Mouse (Mus musculus): ENCODE data around the gene Itga7. TPM values are rescaled to one million over a fixed set of nuclear protein-coding genes. Genes with fewer than 3 reads are reported as not detected.
A peak's percentile ranks its signal among the peaks of the same experiment; 100 is the strongest.

Gene Itga7
- polyA plus RNA-seq, 1 experiment from 2014 or later: 0.15 TPM

- no peak overlapping the region for H3K27ac ChIP-seq
- H3K36me3 ChIP-seq: peaks cover 71% of the 10 kb centered on the region
- 91% methylated on average over 3 of the region's 3 CpGs for WGBS
- H3K9me3 ChIP-seq (replicated peaks): no peaks in the 10 kb centered on the region
- H3K27me3 ChIP-seq (ENCODE audit: low read depth, poor library complexity, severe bottlenecking): no peaks in the 10 kb centered on the region
- no peak overlapping the region for H3K4me3 ChIP-seq
- no peak for DNase-seq (ENCODE audit: low spot score)
- H3K4me1 ChIP-seq: peaks cover 46% of the 10 kb centered on the region
Observed at GRCm38 (mm10) chr10:128916665-128917064, 17.0 kb upstream of the Itga7 start.

DNA sequence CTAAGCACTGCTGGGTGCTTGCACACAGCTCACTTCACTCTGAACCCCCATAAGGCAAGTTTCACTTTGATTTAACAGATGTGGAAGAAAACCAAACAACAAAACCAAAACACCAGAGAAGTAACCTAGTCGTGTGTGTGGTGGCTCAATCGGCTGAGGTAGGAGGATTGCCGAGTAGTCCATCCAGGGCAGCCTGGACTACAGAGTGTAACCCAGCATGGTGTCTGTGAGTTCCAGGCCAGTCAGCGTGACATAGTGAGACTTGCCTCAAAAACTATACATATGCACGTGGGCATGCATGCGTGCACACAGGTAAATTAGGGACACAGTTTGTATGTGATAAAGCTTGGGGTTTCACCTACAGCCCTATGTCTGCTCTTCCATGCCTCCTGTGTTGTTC lies 16.2 kb upstream of the Itga7 start:
- WGBS: 94% methylated on average over 6 of the region's 6 CpGs
- Histone ChIP-seq H3K9me3 (replicated peaks) (no peaks in the 10 kb centered on the region), H3K27ac (no peak overlapping the region), H3K36me3 (peaks cover 63% of the 10 kb centered on the region), H3K27me3 (ENCODE audit: low read depth, poor library complexity, severe bottlenecking) (no peaks in the 10 kb centered on the region), H3K4me3 (no peak overlapping the region), H3K4me1 (peaks cover 46% of the 10 kb centered on the region)
- DNase-seq (ENCODE audit: low spot score): no peak

DNA sequence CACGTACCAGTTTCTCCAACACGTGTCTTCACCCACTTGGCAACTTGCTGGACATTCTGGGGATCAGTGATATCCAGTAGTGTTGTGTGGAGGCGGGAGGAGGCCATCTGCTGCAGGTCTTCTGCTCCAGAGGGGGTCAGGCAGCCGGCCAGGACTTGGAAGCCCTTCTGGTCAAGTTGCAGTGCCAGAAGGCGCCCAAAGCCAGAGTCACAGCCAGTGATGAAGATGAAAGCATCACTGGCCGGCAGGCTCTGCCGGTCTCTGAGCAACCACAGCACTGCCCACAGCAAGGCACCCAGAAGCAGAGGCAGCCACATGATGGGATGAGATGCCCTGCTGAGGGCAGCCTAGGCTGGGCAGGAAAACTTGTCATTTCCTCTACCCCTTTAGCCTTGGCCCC lies 15.4 kb upstream of the Itga7 start:
- 78% methylated on average over 7 of the region's 7 CpGs for WGBS
- DNase-seq (ENCODE audit: low spot score): no peak
- no peaks in the 10 kb centered on the region for H3K27me3 ChIP-seq (ENCODE audit: low read depth, poor library complexity, severe bottlenecking)
- H3K4me3 ChIP-seq: no peak overlapping the region
- H3K27ac ChIP-seq: no peak overlapping the region
- H3K4me1 ChIP-seq: peaks cover 46% of the 10 kb centered on the region
- H3K36me3 ChIP-seq: peaks cover 55% of the 10 kb centered on the region
- no peaks in the 10 kb centered on the region for H3K9me3 ChIP-seq (replicated peaks)

GRCm38 (mm10) chr10:128919203-128919631 lies 14.4 kb upstream of the Itga7 start:
- no peak for DNase-seq (ENCODE audit: low spot score)
- Histone ChIP-seq H3K4me3 (no peak overlapping the region), H3K9me3 (replicated peaks) (no peaks in the 10 kb centered on the region), H3K27me3 (ENCODE audit: low read depth, poor library complexity, severe bottlenecking) (0 out of 2 replicates have a peak, but pooled peaks cover 4% of the 10 kb centered on the region), H3K36me3 (peaks cover 45% of the 10 kb centered on the region), H3K4me1 (peaks cover 46% of the 10 kb centered on the region), H3K27ac (peak overlapping the region; percentile 31; the same call in 1 of the 2 replicates)
- WGBS: 30% methylated on average over 6 of the region's 6 CpGs

- Histone ChIP-seq H3K36me3 (peaks cover 38% of the 10 kb centered on the region), H3K27ac (no peak overlapping the region), H3K9me3 (replicated peaks) (no peaks in the 10 kb centered on the region), H3K4me3 (no peak overlapping the region), H3K4me1 (peaks cover 46% of the 10 kb centered on the region), H3K27me3 (ENCODE audit: low read depth, poor library complexity, severe bottlenecking) (0 out of 2 replicates have a peak, but pooled peaks cover 5% of the 10 kb centered on the region)
- no peak for DNase-seq (ENCODE audit: low spot score)
- WGBS: 82% methylated on average over 7 of the region's 7 CpGs
Observed at GRCm38 (mm10) chr10:128919966-128920365, 13.7 kb upstream of the Itga7 start.

- DNase-seq (ENCODE audit: low spot score): no peak
- H3K27me3 ChIP-seq (ENCODE audit: low read depth, poor library complexity, severe bottlenecking): 0 out of 2 replicates have a peak, but pooled peaks cover 5% of the 10 kb centered on the region
- peaks cover 30% of the 10 kb centered on the region for H3K36me3 ChIP-seq
- no peaks in the 10 kb centered on the region for H3K9me3 ChIP-seq (replicated peaks)
- H3K27ac ChIP-seq: no peak overlapping the region
- no peak overlapping the region for H3K4me3 ChIP-seq
- H3K4me1 ChIP-seq: peaks cover 46% of the 10 kb centered on the region
- WGBS: 54% methylated on average over 3 of the region's 3 CpGs
Observed at GRCm38 (mm10) chr10:128920736-128921161, 12.9 kb upstream of the Itga7 start.

DNA sequence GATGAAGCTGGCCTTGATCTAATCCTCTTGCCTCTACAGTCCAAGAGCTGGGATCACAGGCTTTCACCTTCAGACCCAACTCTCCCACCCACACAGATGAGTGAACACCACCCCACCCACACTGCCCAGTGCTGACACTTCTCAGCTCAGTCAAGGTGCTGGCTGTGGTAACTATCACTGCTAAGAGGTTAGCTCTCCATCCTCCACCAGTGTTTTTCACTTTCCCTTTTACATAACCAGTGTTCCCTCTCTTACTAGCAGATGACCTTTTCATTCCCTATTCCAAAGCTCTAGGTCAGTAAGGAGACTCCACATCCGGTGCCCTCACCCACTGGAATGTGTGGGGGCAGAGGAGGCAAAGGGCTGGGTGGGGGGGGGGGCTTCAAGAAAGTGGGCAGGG lies 12.4 kb upstream of the Itga7 start:
- Histone ChIP-seq H3K27ac (no peak overlapping the region), H3K4me1 (peaks cover 46% of the 10 kb centered on the region), H3K4me3 (no peak overlapping the region), H3K27me3 (ENCODE audit: low read depth, poor library complexity, severe bottlenecking) (0 out of 2 replicates have a peak, but pooled peaks cover 5% of the 10 kb centered on the region), H3K9me3 (replicated peaks) (no peaks in the 10 kb centered on the region), H3K36me3 (peaks cover 26% of the 10 kb centered on the region)
- DNase-seq (ENCODE audit: low spot score): no peak
- 68% methylated on average over 1 of the region's 1 CpGs for WGBS

DNA sequence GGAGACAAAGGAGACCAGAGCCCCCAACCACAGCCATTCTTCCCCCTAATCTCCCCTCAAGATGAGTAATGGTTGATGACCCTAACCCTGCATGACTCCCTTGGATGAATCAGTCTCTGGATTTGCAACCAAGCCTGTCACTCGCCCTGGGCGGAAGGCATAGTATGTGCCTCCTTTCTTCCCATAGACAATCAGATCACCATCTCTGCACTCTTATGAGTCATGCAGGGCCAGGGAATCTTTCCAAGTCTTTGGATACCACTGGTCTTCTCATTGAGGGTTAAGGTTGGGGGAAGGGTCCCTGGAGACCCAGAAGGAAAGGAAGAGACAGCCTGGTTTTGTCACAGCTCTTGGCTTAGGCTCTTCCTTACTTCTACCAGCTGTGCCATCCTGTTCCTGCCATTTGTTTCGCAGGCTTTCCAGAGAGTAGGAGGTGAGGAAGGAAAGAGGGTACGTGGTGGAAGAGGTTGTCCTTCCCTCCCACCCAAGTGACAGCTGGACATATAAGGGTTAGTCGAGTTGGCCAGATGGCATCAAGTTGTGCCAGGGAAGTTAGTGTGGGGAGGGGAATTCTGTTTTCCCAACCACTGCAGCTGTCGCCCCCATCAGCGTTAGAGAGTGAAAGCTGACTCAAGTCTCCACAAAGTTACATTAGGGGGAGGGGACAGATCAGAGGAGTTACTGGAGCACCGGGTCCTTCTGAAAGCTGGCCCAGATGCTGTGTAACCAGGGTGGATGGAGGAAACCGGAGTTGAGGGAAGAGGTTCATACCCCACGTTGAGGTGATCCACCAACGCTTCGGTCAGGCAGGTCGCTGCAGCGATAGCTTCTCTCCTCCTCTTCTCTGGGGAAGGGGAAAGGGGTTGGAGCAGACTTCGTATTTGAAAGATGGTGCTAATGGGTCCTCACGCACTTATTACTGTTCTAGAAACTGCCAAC lies 11.5 kb upstream of the Itga7 start:
- Histone ChIP-seq H3K4me3 (peak overlapping the region; percentile 77), H3K9me3 (replicated peaks) (no peaks in the 10 kb centered on the region), H3K4me1 (peaks cover 46% of the 10 kb centered on the region), H3K27me3 (ENCODE audit: low read depth, poor library complexity, severe bottlenecking) (peaks cover 5% of the 10 kb centered on the region; the same call in 1 of the 2 replicates), H3K27ac (peak overlapping the region; percentile 86), H3K36me3 (peaks cover 19% of the 10 kb centered on the region)
- WGBS: 76% methylated on average over 16 of the region's 16 CpGs
- no peak for DNase-seq (ENCODE audit: low spot score)

- H3K27me3 ChIP-seq (ENCODE audit: low read depth, poor library complexity, severe bottlenecking): peaks cover 11% of the 10 kb centered on the region; the same call in 1 of the 2 replicates
- WGBS: 19% methylated on average over 1 of the region's 1 CpGs
- H3K27ac ChIP-seq: peak within 1 kb of the TSS; percentile 86
- no peak for DNase-seq (ENCODE audit: low spot score)
- H3K4me3 ChIP-seq: peak within 1 kb of the TSS; percentile 77
- H3K36me3 ChIP-seq: peaks cover 13% of the 10 kb centered on the region
- no peaks in the 10 kb centered on the region for H3K9me3 ChIP-seq (replicated peaks)
- peaks cover 46% of the 10 kb centered on the region for H3K4me1 ChIP-seq
Observed at GRCm38 (mm10) chr10:128922822-128923012, 10.9 kb upstream of the Itga7 start, which contains the start of gene Rdh5. Gene Rdh5 (minus strand): TSS chr10:128922888.

DNA sequence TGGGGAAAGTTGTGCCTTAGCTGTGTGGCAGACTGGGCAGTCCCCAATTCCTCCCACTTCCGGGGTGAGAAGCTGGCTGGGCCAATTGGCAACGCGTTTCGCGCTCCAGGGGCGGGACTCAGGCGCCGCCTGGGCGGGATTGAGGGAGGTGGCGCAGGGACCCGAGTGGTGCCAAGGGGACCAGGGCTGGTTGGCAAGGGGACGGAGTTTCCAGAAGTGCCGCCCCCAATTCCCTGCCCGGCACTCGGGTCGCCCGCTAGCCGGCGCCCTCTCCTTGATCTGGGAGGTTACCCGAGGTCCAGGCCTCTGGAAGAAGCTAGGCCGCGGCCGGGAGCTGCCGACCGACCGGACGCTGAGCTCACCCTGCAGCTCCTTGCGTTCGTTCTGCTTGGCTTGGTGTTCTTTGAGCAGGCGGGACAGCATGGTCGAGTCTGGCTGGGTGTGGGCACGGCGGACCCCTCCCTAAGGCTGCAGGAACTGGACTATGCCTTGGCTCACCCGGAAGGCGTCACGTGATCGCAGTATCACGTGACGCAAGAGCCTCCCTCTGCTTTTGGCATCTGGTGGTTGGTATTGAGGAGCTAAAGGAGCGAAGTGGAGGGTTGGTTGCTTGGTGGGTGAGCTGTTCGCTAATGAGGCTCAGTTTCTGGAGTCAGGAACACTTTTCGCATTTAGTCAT lies 10.5 kb upstream of the Itga7 start:
- under 1% methylated on average over 42 of the region's 42 CpGs for WGBS
- Histone ChIP-seq H3K4me3 (peak overlapping the region; percentile 77), H3K9me3 (replicated peaks) (no peaks in the 10 kb centered on the region)

DNA sequence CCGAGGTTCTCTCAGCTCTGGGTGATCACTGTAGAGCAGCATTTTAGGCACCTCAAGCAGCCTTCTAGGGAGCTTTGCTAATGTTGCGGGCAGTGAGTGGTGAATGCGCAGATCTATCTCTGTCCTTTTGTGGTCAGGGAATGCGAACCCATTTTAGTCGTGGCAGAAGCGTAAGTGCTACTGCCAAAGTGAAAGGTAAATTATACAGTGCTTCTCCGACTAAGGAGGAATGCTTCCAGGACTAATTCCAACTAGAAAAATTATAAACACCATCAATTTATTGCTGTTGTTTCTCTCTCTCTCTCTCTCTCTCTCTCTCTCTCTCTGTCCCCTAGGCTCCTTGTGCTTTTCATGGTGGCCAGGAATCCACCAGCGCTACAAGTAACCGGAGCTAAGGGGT lies 9.7 kb upstream of the Itga7 start, which contains the start of gene Bloc1s1:
Gene Bloc1s1, minus strand, starts transcription at position 101 of the 400 bp plus-strand sequence.
- WGBS: 66% methylated on average over 9 of the region's 9 CpGs
- H3K4me1 ChIP-seq: peaks cover 43% of the 10 kb centered on the region
- no peak for DNase-seq (ENCODE audit: low spot score)

More for the DNA sequence above, 10.5 kb upstream of the Itga7 start:
- peak; percentile 92 for DNase-seq (ENCODE audit: low spot score)
- Histone ChIP-seq H3K27ac (peak overlapping the region; percentile 86), H3K4me1 (peaks cover 46% of the 10 kb centered on the region), H3K36me3 (peaks cover 9% of the 10 kb centered on the region), H3K27me3 (ENCODE audit: low read depth, poor library complexity, severe bottlenecking) (peaks cover 15% of the 10 kb centered on the region)

DNA sequence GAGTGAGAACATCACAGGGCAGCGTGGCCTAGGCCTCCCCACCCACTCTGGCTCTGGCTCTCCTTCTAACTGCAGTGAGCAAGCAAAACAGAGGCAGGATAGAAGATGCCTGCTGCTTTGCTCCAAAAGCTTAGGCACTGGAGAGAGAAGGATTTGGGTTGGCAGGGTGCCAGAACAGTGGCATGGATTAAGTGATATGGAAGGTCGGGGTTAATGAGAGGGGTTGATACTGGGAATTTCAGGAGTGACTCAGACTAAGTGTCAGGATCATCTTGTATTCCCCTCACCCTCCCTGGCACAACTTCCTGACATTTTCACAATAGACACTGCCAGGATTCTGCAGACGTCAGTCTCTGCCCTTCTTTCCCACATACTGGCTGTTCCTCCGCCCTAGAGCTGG lies 5.3 kb upstream of the Itga7 start:
- H3K4me3 ChIP-seq: no peak overlapping the region
- no peak for DNase-seq (ENCODE audit: low spot score)
- WGBS: 38% methylated on average over 4 of the region's 4 CpGs
- no peaks in the 10 kb centered on the region for H3K9me3 ChIP-seq (replicated peaks)
- H3K4me1 ChIP-seq: peaks cover 9% of the 10 kb centered on the region
- peaks cover 67% of the 10 kb centered on the region for H3K27me3 ChIP-seq (ENCODE audit: low read depth, poor library complexity, severe bottlenecking)
- no peak overlapping the region for H3K27ac ChIP-seq
- no peaks in the 10 kb centered on the region for H3K36me3 ChIP-seq

More for the DNA sequence above, 9.7 kb upstream of the Itga7 start, which contains the start of gene Bloc1s1:
- Histone ChIP-seq H3K4me3 (peak within 1 kb of the TSS; percentile 77), H3K9me3 (replicated peaks) (no peaks in the 10 kb centered on the region), H3K36me3 (peaks cover 5% of the 10 kb centered on the region), H3K27me3 (ENCODE audit: low read depth, poor library complexity, severe bottlenecking) (peaks cover 23% of the 10 kb centered on the region), H3K27ac (peak within 1 kb of the TSS; percentile 86)
